Mouse (Mus musculus): ENCODE measurements at regions not wholly inside any gene's neighbourhood (a gene's known extent, or its start where the extent isn't known, plus 50 kb on each side); places are given as distances from the start of the nearest gene placed in this dataset.

- no peak for TF ChIP-seq CTCF (IDR thresholded peaks at IDR 0.05; ENCODE audit: insufficient read depth, low read depth, low read length)
- no peak for TF ChIP-seq POLR2A (IDR thresholded peaks at IDR 0.05; ENCODE audit: insufficient read depth, low read depth, low read length)
Measured at GRCm38 (mm10) chr1:189068204-189068603, 60.6 kb upstream of the Kctd3 start.
